Mouse (Mus musculus) c-Kit-positive CD71-positive TER-119-positive erythroid progenitor cells, embryonic 14.5 days (primary cell): ENCODE results near the gene Ifngr1.

Experiments used
- DNase-seq: peaks from one replicate; pipeline ENCODE4 v3.0.0-alpha.2; 2013; ENCODE audit warnings: low spot score

Ifngr1 gene

GRCm38 (mm10) chr10:19587281-19587680 is 4.5 kb upstream of the Ifngr1 start:
- DNase-seq, result no peak

- no peak for DNase-seq
Measured at GRCm38 (mm10) chr10:19589626-19590025, 2.1 kb upstream of the Ifngr1 start.

- DNase-seq, result no peak
Measured at GRCm38 (mm10) chr10:19591286-19591640, 486 bp upstream of the Ifngr1 start.

- DNase-seq, result no peak
Measured at GRCm38 (mm10) chr10:19592556-19592955, 807 bp downstream of the Ifngr1 start.

GRCm38 (mm10) chr10:19593296-19593695 is 1.5 kb downstream of the Ifngr1 start:
- no peak for DNase-seq

GRCm38 (mm10) chr10:19594201-19594905 is 2.6 kb downstream of the Ifngr1 start:
- DNase-seq, result no peak

GRCm38 (mm10) chr10:19596866-19597265 is 5.1 kb downstream of the Ifngr1 start:
- no peak for DNase-seq

DNA sequence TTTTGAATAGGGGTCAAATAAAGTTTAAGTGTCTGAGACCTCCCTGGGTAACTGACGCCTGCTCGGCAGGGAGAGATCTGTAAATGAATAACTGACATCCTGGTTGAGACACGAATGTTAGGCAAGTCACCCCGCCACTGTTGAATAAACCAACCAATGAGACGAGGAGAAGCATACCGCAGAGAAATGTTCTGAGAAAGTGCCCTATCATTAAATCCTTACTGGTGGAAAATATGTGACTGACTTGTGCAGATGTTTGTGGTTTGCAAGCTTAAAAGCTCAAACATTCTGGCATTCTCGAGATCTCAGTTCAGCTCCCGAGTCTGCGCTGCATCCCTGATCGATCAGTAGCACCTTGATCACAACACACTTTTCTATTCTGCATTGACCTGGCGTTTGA is 6.3 kb downstream of the Ifngr1 start:
- DNase-seq, result no peak

- DNase-seq, result no peak
Measured at GRCm38 (mm10) chr10:19599331-19600092, 7.8 kb downstream of the Ifngr1 start.

GRCm38 (mm10) chr10:19600093-19600420 is 8.3 kb downstream of the Ifngr1 start:
- DNase-seq, result no peak

- DNase-seq, result peak; percentile 41
Measured at GRCm38 (mm10) chr10:19601502-19601901, 9.8 kb downstream of the Ifngr1 start.

DNA sequence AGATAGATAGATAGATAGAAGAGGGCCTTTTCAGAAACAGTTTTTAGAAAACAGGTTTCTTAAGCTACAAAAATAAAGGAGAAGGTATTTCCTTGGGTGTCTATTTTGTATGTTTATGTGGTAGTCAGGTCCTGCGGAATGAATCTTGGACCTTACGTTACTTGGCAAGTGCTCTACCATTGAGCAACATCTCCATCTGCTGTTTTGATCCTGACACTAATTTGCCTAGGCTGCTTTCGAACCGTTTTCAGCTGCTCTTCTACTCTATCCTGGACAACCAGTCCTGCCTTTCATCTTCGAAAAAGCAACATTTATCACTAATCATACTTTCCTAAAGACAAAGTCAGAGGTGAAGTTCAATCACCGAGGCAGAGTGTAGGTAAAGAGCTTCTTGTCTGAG is 11.5 kb downstream of the Ifngr1 start:
- DNase-seq, result no peak

DNA sequence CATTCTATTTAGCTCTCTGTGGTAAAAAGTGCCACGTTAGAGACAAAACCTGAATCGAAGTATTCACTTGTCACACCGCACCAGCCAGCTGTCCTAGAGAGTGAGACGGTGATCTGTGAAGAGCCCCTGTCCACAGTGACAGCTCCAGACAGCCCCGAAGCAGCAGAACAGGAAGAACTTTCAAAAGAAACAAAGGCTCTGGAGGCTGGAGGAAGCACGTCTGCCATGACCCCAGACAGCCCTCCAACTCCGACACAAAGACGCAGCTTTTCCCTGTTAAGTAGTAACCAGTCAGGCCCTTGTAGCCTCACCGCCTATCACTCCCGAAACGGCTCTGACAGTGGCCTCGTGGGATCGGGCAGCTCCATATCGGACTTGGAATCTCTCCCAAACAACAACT is 17.4 kb downstream of the Ifngr1 start:
- DNase-seq, result no peak

DNA sequence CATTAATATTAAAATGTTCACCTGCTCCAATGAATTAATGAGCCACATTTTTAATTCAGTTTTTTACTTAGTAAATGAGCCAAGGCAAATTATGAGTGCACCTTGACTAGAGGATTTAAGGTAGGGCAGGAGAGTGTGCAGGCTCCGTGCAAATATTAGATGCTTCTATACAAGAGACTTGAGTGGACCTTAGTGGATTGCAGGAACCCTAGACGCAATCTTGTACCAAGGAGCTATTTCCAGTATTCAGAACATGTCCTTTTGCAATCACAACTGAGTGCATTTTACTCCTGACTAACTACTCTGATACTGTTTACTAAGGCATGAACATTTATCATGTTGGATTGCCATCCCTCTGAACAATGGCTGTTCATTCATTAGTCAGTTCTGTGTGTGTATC is 19.9 kb downstream of the Ifngr1 start:
- no peak for DNase-seq

DNA sequence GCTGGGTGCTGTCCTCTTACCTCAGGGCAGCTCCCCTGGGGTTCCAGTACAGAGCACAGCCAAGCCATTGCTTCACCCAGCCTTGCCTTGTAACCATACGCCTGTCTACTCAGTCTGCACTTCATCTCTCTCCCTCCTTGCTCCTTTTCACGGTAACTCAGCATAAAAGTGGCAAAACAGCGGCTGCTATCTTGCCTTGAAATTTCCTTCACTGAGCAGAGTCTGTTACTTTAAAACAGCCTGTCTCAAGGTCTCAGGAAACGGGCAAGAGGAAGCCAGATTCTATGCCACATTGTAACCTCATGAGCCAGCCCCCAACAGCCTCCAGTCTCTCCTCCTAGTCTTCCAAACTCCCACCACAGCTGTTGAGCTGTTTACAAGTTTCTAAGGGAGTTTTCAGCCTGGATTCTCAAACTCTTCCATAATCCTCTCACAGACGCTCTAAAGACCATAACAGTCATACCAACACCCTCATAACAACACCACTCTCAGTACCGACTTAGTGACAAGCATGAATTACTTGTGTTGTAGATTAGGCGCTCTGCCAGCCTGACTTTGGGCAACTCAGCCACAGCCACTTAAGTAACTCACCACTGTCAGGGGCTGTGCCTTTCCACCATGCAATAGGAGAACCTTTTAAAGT is 21.5 kb downstream of the Ifngr1 start:
- no peak for DNase-seq

- no peak for DNase-seq
Measured at GRCm38 (mm10) chr10:19619736-19620135, 28.0 kb downstream of the Ifngr1 start.

DNA sequence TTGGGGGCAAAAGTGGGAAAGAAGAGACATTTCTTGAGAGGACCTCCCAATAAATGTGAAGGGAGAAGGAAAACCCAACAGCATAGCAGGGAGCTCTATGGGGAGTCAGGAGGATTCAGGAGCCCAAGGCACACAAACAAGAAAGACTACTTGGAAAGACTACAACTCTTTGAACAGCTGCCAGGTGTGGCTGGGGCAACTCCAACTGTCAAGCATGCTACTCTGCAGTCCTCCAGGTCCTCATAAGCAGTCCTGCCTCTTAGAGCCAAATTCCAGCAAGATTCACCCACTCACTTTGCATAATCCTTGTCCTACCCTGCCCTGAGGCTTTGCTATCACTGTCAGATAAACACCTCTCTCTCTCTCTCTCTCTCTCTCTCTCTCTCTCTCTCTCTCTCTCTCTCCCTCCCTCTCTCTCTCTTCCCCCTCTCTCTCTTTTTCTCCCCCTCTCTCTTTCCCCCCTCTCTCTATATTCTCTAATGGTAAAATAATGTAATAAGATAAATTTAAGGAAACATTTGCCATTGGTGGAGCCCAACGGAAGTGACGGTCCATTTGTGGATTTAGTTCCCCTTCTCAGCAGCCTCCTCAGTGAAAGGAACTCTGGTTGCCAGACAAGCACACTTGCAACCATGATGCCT is 29.8 kb downstream of the Ifngr1 start, which contains the start of gene Il22ra2:
Il22ra2 (plus strand) TSS at position 591 of the 641 bp plus-strand sequence.
- DNase-seq, result no peak

DNA sequence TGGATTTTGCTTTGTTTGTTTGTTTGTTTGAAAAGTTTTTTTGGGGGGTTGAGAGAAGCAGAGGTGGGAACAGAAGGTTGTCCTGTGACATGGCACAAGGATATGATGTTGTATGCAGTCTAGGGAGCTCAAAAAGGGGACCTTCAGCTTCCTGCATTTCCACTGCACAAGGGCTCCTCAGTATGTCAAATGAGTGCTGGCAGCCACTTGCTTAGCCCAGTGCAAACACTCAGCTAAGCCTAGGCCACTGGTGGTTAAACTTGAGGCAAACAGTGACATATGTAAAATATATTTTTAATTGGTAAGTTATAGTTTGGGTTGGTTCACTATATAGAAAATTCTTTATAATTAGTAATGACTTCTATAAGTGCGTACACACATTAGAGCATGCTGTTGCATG is 32.9 kb downstream of the Ifngr1 start:
- DNase-seq, result no peak

DNA sequence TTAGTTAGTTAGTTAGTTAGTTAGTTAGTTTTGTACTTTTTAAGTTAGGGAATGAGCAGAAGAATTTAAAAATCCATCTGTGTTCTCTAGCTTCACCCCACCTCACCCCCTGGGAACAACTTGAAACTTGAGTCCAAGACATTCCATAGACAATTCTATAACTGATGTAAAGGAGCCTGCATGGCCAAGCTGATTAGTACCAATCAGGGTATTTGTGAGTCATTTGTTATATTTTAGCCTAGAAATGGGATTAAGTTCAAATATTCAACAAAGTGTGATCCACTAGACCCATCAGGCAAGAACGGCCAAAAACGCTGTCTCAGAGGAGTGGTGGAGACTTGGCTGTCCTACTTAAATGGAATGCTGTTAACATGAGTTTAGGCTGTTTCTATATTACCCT is 35.6 kb downstream of the Ifngr1 start:
- no peak for DNase-seq

DNA sequence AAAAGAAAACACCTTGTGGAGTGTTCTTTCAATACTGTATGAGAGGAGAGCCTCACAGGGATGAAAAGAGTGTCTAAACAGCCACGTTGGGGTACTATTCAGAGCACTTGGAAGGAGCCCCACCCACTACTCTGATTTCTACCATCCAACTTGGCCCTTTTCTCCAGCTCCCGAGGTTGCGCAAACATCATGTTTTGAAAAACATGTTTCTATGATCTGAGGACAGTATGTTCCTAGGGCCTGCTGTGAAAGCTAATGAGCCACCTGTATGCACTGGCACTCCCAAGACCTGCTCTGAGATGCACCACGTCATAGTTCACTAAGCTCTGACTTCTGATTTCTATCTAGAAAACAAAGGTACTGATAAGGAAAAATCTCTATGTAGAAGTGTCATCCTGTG is 36.0 kb downstream of the Ifngr1 start:
- DNase-seq, result no peak

- DNase-seq, result no peak
Measured at GRCm38 (mm10) chr10:19631616-19632195, 40.0 kb downstream of the Ifngr1 start.

- no peak for DNase-seq
Measured at GRCm38 (mm10) chr10:19638851-19639250, 47.1 kb downstream of the Ifngr1 start.
